8 mouse cellular contexts compared by ENCODE assay signal in genomic region chr2:53083241-53083640, GRCm38 (mm10).
A peak's percentile ranks its signal among the peaks of the same experiment; 100 is the strongest.
DNase-seq lines count a peak whose midpoint lies in the region; ATAC-seq and TF ChIP-seq lines count a peak whose summit lies in the region.

No protein-coding gene starts in this region.

- WGBS in cerebellum, adult 2 months, result 15% methylated on average over 1 of the region's 1 CpGs
- 42% methylated on average over 1 of the region's 1 CpGs for WGBS in midbrain, embryonic 11.5 days
- 41% methylated on average over 1 of the region's 1 CpGs for WGBS in midbrain, embryonic 10.5 days
- 35% methylated on average over 1 of the region's 1 CpGs for whole genome bisulfite sequencing in forebrain, embryonic 13.5 days

- H3K4me3 ChIP-seq in cerebellum, adult 2 months (replicated peaks; ENCODE audit: insufficient read depth, low read depth, low read length), result no peak overlapping the region
- no peak overlapping the region for H3K4me3 ChIP-seq in midbrain, embryonic 11.5 days (ENCODE audit: low read depth, low read length)
- no peak overlapping the region for H3K4me3 ChIP-seq in midbrain, embryonic 10.5 days
- no peak overlapping the region for H3K4me3 ChIP-seq in forebrain, embryonic 13.5 days

- peak; percentile 54 for TF ChIP-seq CTCF in cerebellum, adult 2 months (IDR thresholded peaks at IDR 0.05; ENCODE audit: borderline replicate concordance, insufficient read depth, low read depth, low read length)

- ATAC-seq in midbrain, embryonic 11.5 days (ENCODE audit: low FRiP score), result peak; percentile 40; the same call in 1 of the 2 replicates
- peak; percentile 41; the same call in 1 of the 2 replicates for ATAC-seq in forebrain, embryonic 13.5 days

- H3K4me1 ChIP-seq in cerebellum, adult 2 months (ENCODE audit: control insufficient read depth, insufficient read depth, low read length), result no peaks in the 10 kb centered on the region
- H3K4me1 ChIP-seq in midbrain, embryonic 11.5 days (ENCODE audit: control insufficient read depth, insufficient read depth, low read length), result no peaks in the 10 kb centered on the region
- no peaks in the 10 kb centered on the region for H3K4me1 ChIP-seq in midbrain, embryonic 10.5 days
- H3K4me1 ChIP-seq in forebrain, embryonic 13.5 days, result peaks cover 13% of the 10 kb centered on the region

- no peak overlapping the region for H3K4me2 ChIP-seq in midbrain, embryonic 11.5 days
- H3K4me2 ChIP-seq in forebrain, embryonic 13.5 days, result no peak overlapping the region

- no peak overlapping the region for H3K27ac ChIP-seq in cerebellum, adult 2 months (ENCODE audit: insufficient read depth, low read length)
- H3K27ac ChIP-seq in midbrain, embryonic 11.5 days (ENCODE audit: low read depth, low read length), result no peak overlapping the region
- H3K27ac ChIP-seq in midbrain, embryonic 10.5 days (replicated peaks), result no peak overlapping the region
- no peak overlapping the region for H3K27ac ChIP-seq in forebrain, embryonic 13.5 days

- DNase-seq in cerebellum, adult 2 months, result peak in 1 of 2 experiments; percentile 28
- no peak for DNase-seq in cerebellum, adult 9-11 months
- peak; percentile 60 for DNase-seq in midbrain, embryonic 11.5 days (ENCODE audit: low spot score, missing footprints)
- no peak for DNase-seq in midbrain, embryonic 10.5 days (ENCODE audit: low spot score)
- peak; percentile 18 for DNase-seq in retina, postnatal 1 day
- no peak for DNase-seq in right cerebral cortex, postnatal 25 days
- no peak for DNase-seq in ovary, adult 18-20 months (ENCODE audit: low spot score)

- no peaks in the 10 kb centered on the region for H3K27me3 ChIP-seq in cerebellum, adult 2 months (ENCODE audit: control insufficient read depth, insufficient read depth, low read length)
- H3K27me3 ChIP-seq in midbrain, embryonic 11.5 days (ENCODE audit: control insufficient read depth, insufficient read depth, low read length), result no peaks in the 10 kb centered on the region
- no peaks in the 10 kb centered on the region for H3K27me3 ChIP-seq in midbrain, embryonic 10.5 days (ENCODE audit: low read depth, poor library complexity, severe bottlenecking)
- H3K27me3 ChIP-seq in forebrain, embryonic 13.5 days, result no peaks in the 10 kb centered on the region

- no peaks in the 10 kb centered on the region for H3K36me3 ChIP-seq in midbrain, embryonic 11.5 days (ENCODE audit: control insufficient read depth, insufficient read depth, low read length)
- no peaks in the 10 kb centered on the region for H3K36me3 ChIP-seq in midbrain, embryonic 10.5 days
- H3K36me3 ChIP-seq in forebrain, embryonic 13.5 days (ENCODE audit: poor library complexity, severe bottlenecking), result no peaks in the 10 kb centered on the region

- no peak overlapping the region for H3K9ac ChIP-seq in midbrain, embryonic 11.5 days (ENCODE audit: low read length)
- no peak overlapping the region for H3K9ac ChIP-seq in forebrain, embryonic 13.5 days

- no peak for TF ChIP-seq POLR2A in cerebellum, adult 2 months (IDR thresholded peaks at IDR 0.05; ENCODE audit: borderline replicate concordance, insufficient read depth, low read length)

- no peaks in the 10 kb centered on the region for H3K9me3 ChIP-seq in midbrain, embryonic 11.5 days (ENCODE audit: control insufficient read depth, low read length)
- H3K9me3 ChIP-seq in midbrain, embryonic 10.5 days (replicated peaks), result no peaks in the 10 kb centered on the region
- no peaks in the 10 kb centered on the region for H3K9me3 ChIP-seq in forebrain, embryonic 13.5 days (replicated peaks)

Comparison
In these comparisons a context has a peak if more than half of its experiments do, and no peak if none do; other contexts are left out.
1. DNase-seq: peak in midbrain, embryonic 11.5 days (single experiment) and retina, postnatal 1 day (single experiment); none in cerebellum, adult 9-11 months (single experiment), midbrain, embryonic 10.5 days (single experiment), right cerebral cortex, postnatal 25 days (single experiment) and ovary, adult 18-20 months (single experiment).